Mouse (Mus musculus): ENCODE data around the gene Cabp4.
"Not testable (repeated sequence)": the region's sequence is repeated elsewhere in the genome, so short reads cannot be mapped to it uniquely, and the experiment has no call there.

GRCm38 (mm10) chr19:4135963-4136345 lies 7.9 kb downstream of the Cabp4 start:
- peak; percentile 40 for TF ChIP-seq CTCF (conservative IDR thresholded peaks at IDR 0.05; ENCODE audit: low read length)
- not testable (repeated sequence) for TF ChIP-seq POU5F1 (IDR thresholded peaks at IDR 0.05; ENCODE audit: borderline replicate concordance, low read length)

All from E14TG2a.4 (cell line).